Mouse (Mus musculus): ENCODE measurements at regions not wholly inside any gene's neighbourhood (a gene's known extent, or its start where the extent isn't known, plus 50 kb on each side); places are given as distances from the start of the nearest gene placed in this dataset.

DNA sequence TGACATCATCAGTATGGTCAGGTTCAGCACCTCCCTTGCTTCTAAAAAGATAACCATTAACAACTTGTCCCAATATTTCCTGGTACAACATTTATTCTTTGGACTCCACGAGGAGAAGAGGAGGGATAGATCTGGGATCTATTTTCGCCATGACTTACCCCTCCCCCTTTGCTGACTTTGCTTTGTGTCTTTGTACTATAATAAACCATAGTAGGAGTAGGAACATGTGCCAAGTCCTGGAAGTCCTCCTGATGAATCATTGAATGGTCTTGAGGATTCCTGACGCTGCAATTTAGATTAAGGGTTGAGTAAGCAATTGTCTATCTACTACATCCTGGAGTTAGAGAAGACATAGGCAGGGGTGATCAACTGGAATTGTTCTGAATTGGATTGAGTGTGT lies 71.2 kb downstream of the Rbm11 start:
- Histone ChIP-seq H3K9ac (no peak overlapping the region), H3K36me3 (no peaks in the 10 kb centered on the region), H3K4me2 (replicated peaks) (no peak overlapping the region), H3K9me3 (no peaks in the 10 kb centered on the region), H3K4me3 (no peak overlapping the region), H3K27me3 (no peaks in the 10 kb centered on the region), H3K27ac (no peak overlapping the region), H3K4me1 (no peaks in the 10 kb centered on the region)
- 84% methylated on average over 3 of the region's 3 CpGs for WGBS
- no peak for ATAC-seq (ENCODE audit: low FRiP score, low read depth)

DNA sequence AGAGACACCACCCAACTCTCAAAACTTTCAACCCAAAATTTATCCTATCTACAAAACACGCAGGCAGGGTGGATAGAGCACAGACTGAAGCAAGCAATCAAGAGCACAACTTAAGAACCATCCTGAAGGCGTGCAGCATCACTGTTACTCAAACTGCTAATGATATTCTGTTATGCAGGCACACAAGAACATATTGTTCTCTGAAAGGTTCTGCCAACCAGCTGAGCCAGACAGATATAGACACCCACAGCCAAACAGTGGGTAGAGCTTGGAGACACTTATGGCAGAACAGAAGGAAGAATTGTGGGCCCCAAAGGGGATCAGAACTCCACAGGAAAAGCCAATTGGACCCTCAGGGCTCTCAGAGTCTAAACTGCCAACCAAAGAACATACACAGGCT lies 74.9 kb downstream of the Rbm11 start:
- Histone ChIP-seq H3K9ac (no peak overlapping the region), H3K9me3 (no peaks in the 10 kb centered on the region), H3K27me3 (no peaks in the 10 kb centered on the region), H3K27ac (no peak overlapping the region), H3K4me1 (no peaks in the 10 kb centered on the region), H3K4me3 (no peak overlapping the region), H3K4me2 (replicated peaks) (no peak overlapping the region), H3K36me3 (no peaks in the 10 kb centered on the region)
- no peak for ATAC-seq (ENCODE audit: low FRiP score, low read depth)
- 93% methylated on average over 2 of the region's 2 CpGs for WGBS

DNA sequence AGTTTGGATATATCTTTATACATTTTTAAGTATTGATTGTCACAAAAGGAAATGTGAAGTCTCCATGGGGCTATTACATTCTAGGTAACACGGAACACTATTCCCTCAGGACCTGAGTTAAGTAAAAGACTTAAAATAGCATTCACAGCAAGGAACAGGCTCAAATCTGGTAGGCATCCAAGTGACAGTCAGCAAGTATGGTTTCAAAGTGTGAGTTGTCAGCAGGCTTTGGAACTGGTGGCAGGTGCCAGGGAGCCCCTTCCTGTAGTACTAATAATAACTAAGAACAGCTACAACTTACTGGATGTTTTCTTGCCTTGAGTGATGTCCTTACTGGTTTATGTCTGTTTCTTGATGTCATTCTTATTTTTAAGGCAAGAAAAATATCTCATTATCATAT lies 79.5 kb downstream of the Rbm11 start:
- Histone ChIP-seq H3K9ac (no peak overlapping the region), H3K4me3 (no peak overlapping the region), H3K4me1 (no peaks in the 10 kb centered on the region), H3K4me2 (replicated peaks) (no peak overlapping the region), H3K27ac (no peak overlapping the region), H3K36me3 (no peaks in the 10 kb centered on the region), H3K27me3 (no peaks in the 10 kb centered on the region), H3K9me3 (no peaks in the 10 kb centered on the region)
- 63% methylated on average over 1 of the region's 1 CpGs for WGBS
- no peak for ATAC-seq (ENCODE audit: low FRiP score, low read depth)

DNA sequence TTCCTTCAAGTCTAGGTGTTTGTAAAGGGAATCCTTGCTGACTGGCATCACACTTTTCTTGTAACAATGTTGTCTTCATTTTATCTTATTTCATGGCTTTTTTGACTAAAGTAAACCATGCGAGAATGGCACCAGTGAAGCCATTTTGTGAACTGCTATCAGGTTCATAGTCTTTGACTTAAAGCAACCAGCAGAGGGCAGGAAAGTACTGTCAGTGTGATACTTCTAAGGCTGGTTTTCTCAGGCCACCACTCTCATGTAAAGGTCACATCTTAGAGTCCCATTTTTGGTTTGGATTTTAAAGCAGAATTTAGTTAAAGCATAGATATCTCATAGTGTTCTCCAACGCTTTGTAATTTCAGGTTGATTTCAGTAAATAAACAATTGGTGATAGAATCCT lies 83.2 kb downstream of the Rbm11 start:
- 0 out of 2 replicates have a peak, but pooled peaks have one; percentile 66 for ATAC-seq (ENCODE audit: low FRiP score, low read depth)
- H3K4me3 ChIP-seq = no peak overlapping the region
- no peaks in the 10 kb centered on the region for H3K36me3 ChIP-seq
- H3K9ac ChIP-seq = no peak overlapping the region
- WGBS = 61% methylated on average over 2 of the region's 2 CpGs
- H3K4me2 ChIP-seq (replicated peaks) = no peak overlapping the region
- no peaks in the 10 kb centered on the region for H3K27me3 ChIP-seq
- no peaks in the 10 kb centered on the region for H3K9me3 ChIP-seq
- H3K27ac ChIP-seq = no peak overlapping the region
- H3K4me1 ChIP-seq = no peaks in the 10 kb centered on the region

DNA sequence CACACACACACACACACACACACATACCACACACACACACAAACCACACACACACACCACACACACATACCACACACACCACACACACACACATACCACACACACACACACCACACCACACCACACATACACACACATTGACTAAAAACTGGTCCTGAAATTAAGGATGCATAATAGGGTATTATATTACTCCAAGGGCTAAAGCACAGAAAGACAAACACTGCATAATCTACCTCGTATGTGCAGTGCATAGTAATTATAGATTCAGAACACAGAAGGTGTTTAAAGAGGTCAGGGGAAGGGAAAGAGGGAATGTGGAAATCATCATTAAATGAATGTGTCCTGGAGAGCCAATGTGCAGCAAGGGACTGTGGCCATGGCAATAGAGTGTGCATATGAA lies 84.5 kb downstream of the Rbm11 start:
- Histone ChIP-seq H3K9ac (no peak overlapping the region), H3K9me3 (no peaks in the 10 kb centered on the region), H3K4me3 (no peak overlapping the region), H3K4me2 (replicated peaks) (no peak overlapping the region), H3K27ac (no peak overlapping the region), H3K27me3 (no peaks in the 10 kb centered on the region), H3K36me3 (no peaks in the 10 kb centered on the region), H3K4me1 (no peaks in the 10 kb centered on the region)
- 32% methylated on average over 1 of the region's 1 CpGs for WGBS
- ATAC-seq (ENCODE audit: low FRiP score, low read depth) = no peak

Data from limb, embryonic 13.5 days (tissue).